Mouse (Mus musculus) left cerebral cortex, postnatal 36 days (tissue): ENCODE measurements at regions not wholly inside any gene's neighbourhood (a gene's known extent, or its start where the extent isn't known, plus 50 kb on each side); places are given as distances from the start of the nearest gene placed in this dataset.

Experiments
- DNase-seq, 2 experiments: peaks; one replicate each; pipeline ENCODE4 v3.0.0; 2021 to 2022; ENCODE audit warnings: low spot score in 2 of 2, mixed read lengths in 1 of 2
- intact Hi-C: fragments of 180-260 bp; cut with DNase I; formaldehyde crosslinking; loops from one replicate; pipeline ENCODE4 v1.15.1; 2025

DNA sequence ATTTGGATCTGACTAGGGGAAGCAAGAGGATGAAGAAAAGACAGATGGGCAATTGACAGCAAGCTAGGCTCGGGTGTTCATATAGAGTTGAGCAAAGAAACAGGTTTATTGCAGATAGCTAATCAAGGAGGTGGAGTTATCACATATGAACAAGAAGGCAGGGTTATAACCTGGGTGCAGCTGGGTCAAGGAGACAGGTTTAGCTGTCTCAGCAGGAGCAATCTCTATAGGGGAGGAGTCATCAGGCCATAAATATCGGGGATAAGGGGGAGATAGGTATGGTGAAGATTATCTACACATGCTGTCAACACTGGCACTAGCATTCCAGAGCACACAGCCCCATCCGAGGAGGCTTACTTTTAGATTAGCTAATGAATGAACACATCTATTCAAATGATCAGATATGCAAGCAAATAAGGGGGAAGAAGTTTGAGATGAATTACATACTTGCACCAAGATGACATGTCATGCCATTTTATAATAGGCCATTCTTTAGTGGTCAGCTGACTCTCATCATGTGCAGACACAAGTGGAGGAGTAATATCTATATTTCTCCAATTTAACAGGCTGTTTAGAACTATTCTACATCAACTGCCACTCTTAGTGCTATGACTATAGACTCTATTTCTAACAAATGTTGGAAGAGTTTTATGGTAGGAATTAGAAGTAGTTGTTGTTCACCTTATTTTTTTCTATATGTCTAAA, 76.9 kb downstream of the Lhx9 start:
- intact Hi-C loops = no loop called here
- no peak for DNase-seq

GRCm38 (mm10) chr1:138762876-138763275, 85.5 kb downstream of the Lhx9 start:
- DNase-seq = no peak
- intact Hi-C loops = no loop called here

DNA sequence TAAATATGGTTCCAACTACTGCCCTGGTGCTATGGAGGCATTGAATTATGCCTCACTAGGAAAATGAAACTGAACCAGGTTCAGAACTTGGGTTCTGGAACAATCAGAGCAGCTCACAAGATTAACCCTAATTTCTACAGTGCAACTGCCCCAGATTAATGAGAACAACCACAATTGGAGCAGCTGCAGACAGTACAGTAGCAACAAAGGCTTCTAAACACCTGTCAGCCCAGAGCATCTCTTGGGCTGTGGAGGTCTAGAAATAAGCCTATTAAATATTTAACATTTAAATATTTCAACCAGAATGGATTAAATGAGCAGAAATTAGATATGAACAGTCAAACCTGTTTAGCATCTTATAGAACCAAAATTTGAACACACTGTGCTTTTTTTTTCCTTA, 90.6 kb downstream of the Lhx9 start:
- DNase-seq = no peak
- intact Hi-C loops = loop anchor here (10.0 kb wide), 1 partner anchor 423 kb away; no protein-coding TSS in a partner anchor

DNA sequence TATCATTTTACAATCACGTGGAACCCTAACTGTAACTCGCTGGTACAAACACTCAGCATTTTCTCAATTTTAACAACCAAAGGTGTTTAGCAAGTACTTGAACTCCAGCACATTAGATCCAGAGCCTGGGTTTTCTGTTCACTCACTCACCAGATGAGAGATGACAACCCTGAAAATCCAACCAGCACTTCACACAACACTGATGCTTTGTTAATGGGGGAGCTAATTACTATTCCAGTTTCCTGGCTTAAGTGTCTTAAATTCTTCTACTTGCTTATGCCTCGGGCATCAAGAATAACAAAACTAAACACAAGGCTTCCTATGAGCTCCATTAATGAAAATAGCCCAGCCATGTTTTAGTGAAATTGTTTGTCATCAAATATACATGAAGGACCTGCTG, 113.4 kb upstream of the Nek7 start:
- intact Hi-C loops = no loop called here

DNA sequence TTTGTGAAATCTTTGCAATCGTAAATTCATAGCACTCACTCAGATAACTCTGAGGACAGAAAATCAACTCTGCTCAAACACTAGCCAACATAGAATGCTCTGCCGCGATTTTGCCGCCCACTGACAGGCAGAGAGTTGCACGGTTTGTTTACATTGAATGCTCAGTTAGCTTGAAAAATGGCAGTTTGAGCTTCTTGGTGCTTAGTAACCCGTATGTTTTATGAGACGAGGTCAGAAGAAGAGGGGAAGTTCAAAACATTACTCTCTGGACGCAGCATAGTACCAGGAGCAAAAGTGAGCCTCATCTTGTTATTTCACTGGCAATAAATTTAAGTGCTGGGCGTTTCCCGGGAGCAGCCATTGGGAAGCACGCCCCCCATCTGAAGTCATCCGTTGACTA, 111.1 kb upstream of the Nek7 start:
- DNase-seq = no peak
- intact Hi-C loops = no loop called here

More for the DNA sequence above, 113.4 kb upstream of the Nek7 start:
- DNase-seq = no peak

DNA sequence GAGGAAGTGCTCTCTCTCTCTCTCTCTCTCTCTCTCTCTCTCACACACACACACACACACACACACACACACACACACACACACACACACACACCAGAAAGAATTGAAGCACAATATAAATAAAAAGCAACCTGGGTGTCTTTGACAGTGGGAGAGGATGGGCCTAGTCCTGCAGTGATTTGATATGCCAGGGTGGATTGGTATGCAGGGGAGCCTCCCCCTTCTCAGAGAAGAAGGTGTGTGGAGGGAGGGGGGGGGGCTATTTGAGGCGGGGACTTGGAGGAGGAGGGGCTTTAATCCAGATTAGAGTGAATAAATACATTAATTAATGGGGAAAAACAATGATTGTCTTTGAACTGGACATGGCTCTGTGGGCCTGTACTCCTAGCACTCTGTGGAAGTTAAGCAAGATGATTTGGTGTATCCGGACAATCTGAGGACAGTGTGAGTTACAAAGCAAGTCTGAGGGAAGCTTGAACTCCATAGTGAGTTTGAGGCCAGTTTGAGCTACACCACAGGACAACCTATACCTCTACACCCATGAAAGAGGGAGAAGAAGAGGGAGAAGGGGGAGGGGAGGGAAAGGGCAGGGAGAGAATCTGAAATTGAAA, 109.3 kb upstream of the Nek7 start:
- DNase-seq = no peak
- intact Hi-C loops = no loop called here

GRCm38 (mm10) chr1:138720728-138721127, 100.8 kb upstream of the Nek7 start:
- intact Hi-C loops = no loop called here
- no peak for DNase-seq

- no peak for DNase-seq
Measured at GRCm38 (mm10) chr1:138719297-138719696, 99.4 kb upstream of the Nek7 start.

GRCm38 (mm10) chr1:138716991-138717390, 97.0 kb upstream of the Nek7 start:
- intact Hi-C loops = loop anchor here (10.0 kb wide), 1 partner anchor 302 kb away; no protein-coding TSS in a partner anchor
- DNase-seq = no peak

More at GRCm38 (mm10) chr1:138719297-138719696, 99.4 kb upstream of the Nek7 start:
- intact Hi-C loops = loop anchor here (10.0 kb wide), 1 partner anchor 304 kb away; no protein-coding TSS in a partner anchor

GRCm38 (mm10) chr1:138715162-138715561, 95.2 kb upstream of the Nek7 start:
- intact Hi-C loops = loop anchor here (10.0 kb wide), 1 partner anchor 300 kb away; no protein-coding TSS in a partner anchor
- DNase-seq = no peak

- no peak for DNase-seq
- intact Hi-C loops = no loop called here
Measured at GRCm38 (mm10) chr1:138709229-138709608, 89.3 kb upstream of the Nek7 start.

GRCm38 (mm10) chr1:138708507-138709228, 88.7 kb upstream of the Nek7 start:
- intact Hi-C loops = no loop called here
- no peak for DNase-seq

DNA sequence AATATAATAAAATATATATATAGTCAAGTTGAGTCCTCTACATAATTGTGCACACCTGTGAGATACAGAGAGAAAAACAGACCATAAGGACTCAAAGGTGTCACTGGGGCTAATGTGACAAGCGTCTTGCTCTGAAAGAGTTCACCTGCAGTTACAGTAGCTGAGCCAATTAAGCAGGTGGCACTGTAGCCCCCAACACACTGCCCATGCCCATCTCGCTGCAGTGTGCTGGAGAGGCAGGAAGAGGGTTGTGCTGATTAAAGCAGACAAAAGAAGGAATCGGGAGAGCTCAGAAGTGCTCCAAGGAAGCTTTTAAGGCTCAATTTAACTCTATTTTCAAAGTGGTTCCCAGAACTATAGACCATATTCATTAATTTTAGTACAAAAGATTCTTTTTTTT, 88.0 kb upstream of the Nek7 start:
- no peak for DNase-seq
- intact Hi-C loops = no loop called here

- DNase-seq = no peak
- intact Hi-C loops = no loop called here
Measured at GRCm38 (mm10) chr1:138703291-138703690, 83.3 kb upstream of the Nek7 start.

DNA sequence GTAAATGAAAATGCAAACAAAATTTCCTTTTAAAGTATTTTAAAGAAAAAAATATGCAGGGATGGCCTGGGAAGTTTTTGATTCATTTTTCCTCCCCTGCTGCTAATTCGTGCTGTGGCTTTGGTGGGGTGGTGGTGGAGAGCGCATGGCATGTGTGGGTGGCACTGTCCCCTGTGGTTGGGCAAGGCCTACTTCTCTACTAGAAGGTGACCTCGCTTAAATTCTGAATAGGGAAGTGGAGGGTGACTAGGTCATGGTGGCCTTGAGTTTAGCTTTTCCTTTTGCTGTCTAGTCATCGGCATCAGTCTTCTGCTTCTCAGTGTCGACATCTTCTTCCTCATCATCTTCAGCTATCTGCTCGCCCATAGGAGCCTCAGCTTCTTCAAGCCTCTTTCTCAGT, 69.3 kb upstream of the Nek7 start:
- intact Hi-C loops = no loop called here
- no peak for DNase-seq

- intact Hi-C loops = no loop called here
- no peak for DNase-seq
Measured at GRCm38 (mm10) chr1:138686746-138687145, 66.8 kb upstream of the Nek7 start.

GRCm38 (mm10) chr1:138683711-138684110, 63.8 kb upstream of the Nek7 start:
- intact Hi-C loops = no loop called here
- DNase-seq = no peak

- intact Hi-C loops = no loop called here
- no peak for DNase-seq
Measured at GRCm38 (mm10) chr1:138681970-138682369, 62.0 kb upstream of the Nek7 start.

DNA sequence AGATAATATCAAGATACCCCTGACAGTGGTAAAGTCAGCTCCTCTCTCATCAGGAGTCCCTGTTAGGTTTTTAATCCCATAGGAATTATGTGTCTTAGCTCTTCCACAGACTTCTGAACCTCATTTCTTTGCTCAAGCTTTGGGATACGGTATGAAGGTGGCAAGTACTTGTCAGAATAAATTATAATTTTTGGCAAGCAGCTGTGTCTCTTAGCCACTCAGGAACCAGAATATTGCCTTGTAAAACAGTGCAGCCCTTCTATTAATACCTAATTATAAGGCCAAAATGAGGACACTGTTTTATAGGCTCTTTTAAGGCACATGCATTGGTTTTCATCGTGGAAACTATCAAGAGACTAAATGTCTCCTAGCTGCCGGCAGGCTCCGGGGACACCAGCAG, 54.3 kb upstream of the Nek7 start:
- intact Hi-C loops = no loop called here
- DNase-seq = no peak
